Mouse (Mus musculus) liver, postnatal 0 days (tissue): ENCODE results near the gene Dpf1.

Source experiments
- CTCF ChIP-seq: sonication (generic); IDR thresholded peaks from 2 replicates; pipeline ENCODE4 v1.5.1; 2016; ENCODE audit warnings: antibody characterized with exemption, low read depth
- EP300 ChIP-seq: IDR thresholded peaks from 2 replicates; pipeline ENCODE4 v1.6.1; 2016; ENCODE audit warnings: antibody characterized with exemption, low read depth, mild to moderate bottlenecking

DNA sequence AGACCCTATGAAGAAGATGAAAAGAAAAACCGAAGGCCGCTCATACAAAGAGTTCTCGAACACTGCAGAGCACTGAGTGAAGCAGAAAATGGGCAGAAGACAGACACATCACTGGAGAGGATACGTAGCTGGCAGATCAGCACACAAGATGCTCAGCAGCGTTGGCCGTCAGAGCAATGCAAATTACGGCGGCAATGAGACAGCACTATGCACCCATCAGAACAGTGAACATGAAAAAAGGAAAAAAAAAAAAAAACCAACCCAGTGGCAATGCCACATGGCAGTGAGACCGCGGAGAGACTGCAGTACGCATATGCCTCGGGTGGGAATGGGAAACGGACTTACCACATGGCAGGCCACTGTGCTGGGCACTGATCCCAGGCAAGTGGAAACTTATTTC is 57.7 kb downstream of the Dpf1 start:
- TF ChIP-seq EP300: no peak
- no peak for TF ChIP-seq CTCF
